Mouse (Mus musculus) thymus, adult 2 months (tissue): ENCODE measurements around the gene Msmo1.

Experiments used
- CTCF ChIP-seq: fragments of 200-500 bp; IDR thresholded peaks from 2 replicates; pipeline ENCODE4 v1.5.1; 2012; ENCODE audit warnings: mild to moderate bottlenecking, control low read depth, low read length, moderate library complexity, borderline replicate concordance; ENCODE audit not compliant: control insufficient read depth, poor library complexity, insufficient read depth; ENCODE audit errors: extremely low read depth
- POLR2A ChIP-seq: fragments of 200-500 bp; IDR thresholded peaks from 2 replicates; pipeline ENCODE4 v1.6.1; 2012; ENCODE audit warnings: mild to moderate bottlenecking, low read length, control low read depth, moderate library complexity; ENCODE audit not compliant: control insufficient read depth, poor library complexity, insufficient read depth; ENCODE audit errors: extremely low read depth

- no peak for TF ChIP-seq CTCF
- no peak for TF ChIP-seq POLR2A
Measured at GRCm38 (mm10) chr8:64723206-64723605, 10.4 kb downstream of the Msmo1 start.
